Mouse (Mus musculus) hindbrain, postnatal 0 days (tissue): Measurements from ENCODE around the gene Gpd1. TPM values are rescaled to one million over a fixed set of nuclear protein-coding genes. Genes with fewer than 3 reads are reported as not detected.

ENCODE experiments used
- ATAC-seq: fragments of 200-750 bp; cut with Nextera tagmentation; 2 replicates; pipeline ENCODE4 v1.8.0; 2017; ENCODE audit warnings: mild to moderate bottlenecking, moderate TSS enrichment, moderate library complexity
- DNase-seq: peaks from one replicate; pipeline ENCODE4 v3.0.0-alpha.2; 2015; ENCODE audit warnings: low spot score
- H3K27ac ChIP-seq: fragments of 300-500 bp; sonication (generic); 2 replicates; pipeline ENCODE4 v1.5.1; 2014; ENCODE audit warnings: mild to moderate bottlenecking
- H3K27me3 ChIP-seq: fragments of 300-500 bp; sonication (generic); 2 replicates; pipeline ENCODE4 v1.6.1; 2014; ENCODE audit warnings: low read length, mixed read lengths; ENCODE audit not compliant: insufficient read depth
- H3K36me3 ChIP-seq: fragments of 300-500 bp; sonication (generic); 2 replicates; pipeline ENCODE4 v1.6.1; 2014; ENCODE audit warnings: low read length, mixed read lengths; ENCODE audit not compliant: insufficient read depth
- H3K4me1 ChIP-seq: fragments of 300-500 bp; sonication (generic); 2 replicates; pipeline ENCODE4 v1.6.1; 2014; ENCODE audit warnings: antibody characterized with exemption, low read length, mixed read lengths; ENCODE audit not compliant: insufficient read depth
- H3K4me2 ChIP-seq: fragments of 300-500 bp; sonication (generic); 2 replicates; pipeline ENCODE4 v1.6.1; 2014; ENCODE audit warnings: low read depth, mild to moderate bottlenecking, low read length, moderate library complexity, mixed read lengths
- H3K4me3 ChIP-seq: fragments of 300-500 bp; sonication (generic); 2 replicates; pipeline ENCODE4 v1.5.1; 2014; ENCODE audit warnings: low read length
- H3K9ac ChIP-seq: fragments of 300-500 bp; sonication (generic); replicated peaks from 2 replicates; pipeline ENCODE4 v1.6.1; 2014; ENCODE audit warnings: mild to moderate bottlenecking, low read length, moderate library complexity, mixed read lengths
- H3K9me3 ChIP-seq: fragments of 300-500 bp; sonication (generic); 2 replicates; pipeline ENCODE4 v1.6.1; 2016; ENCODE audit warnings: low read length, mixed read lengths
- CTCF ChIP-seq: IDR thresholded peaks from 2 replicates; pipeline ENCODE4 v1.5.1; 2016; ENCODE audit warnings: antibody characterized with exemption, control low read depth, low read depth
- WGBS: fragments of 180-500 bp; shearing (Covaris S2); extraction: QIAGEN DNeasy Blood & Tissue Kit; methylation state at CpG from one replicate; pipeline ENCODE4 v1.1.7; 2014; 5-methylcytosine and 5-hydroxymethylcytosine counted together
- polyA plus RNA-seq: library from polyadenylated mRNA; unstranded; fragments of >200 nt; fragmentation: Nextera tagmentation; extraction: Ambion mirVana; gene quantifications from 2 replicates; pipeline ENCODE4 v1.2.1, GENCODE M21; 2015
- total RNA-seq: library from RNA; depleted of rRNA; stranded (reverse); fragments of >200 nt; gene quantifications from 2 replicates; pipeline ENCODE4 v1.2.3, GENCODE M21; 2014; rRNA removed

Gene Gpd1
- total RNA-seq, result 2.8 and 3.7 TPM in 2 replicates
- polyA plus RNA-seq, result 2.5 TPM in 2 replicates

DNA sequence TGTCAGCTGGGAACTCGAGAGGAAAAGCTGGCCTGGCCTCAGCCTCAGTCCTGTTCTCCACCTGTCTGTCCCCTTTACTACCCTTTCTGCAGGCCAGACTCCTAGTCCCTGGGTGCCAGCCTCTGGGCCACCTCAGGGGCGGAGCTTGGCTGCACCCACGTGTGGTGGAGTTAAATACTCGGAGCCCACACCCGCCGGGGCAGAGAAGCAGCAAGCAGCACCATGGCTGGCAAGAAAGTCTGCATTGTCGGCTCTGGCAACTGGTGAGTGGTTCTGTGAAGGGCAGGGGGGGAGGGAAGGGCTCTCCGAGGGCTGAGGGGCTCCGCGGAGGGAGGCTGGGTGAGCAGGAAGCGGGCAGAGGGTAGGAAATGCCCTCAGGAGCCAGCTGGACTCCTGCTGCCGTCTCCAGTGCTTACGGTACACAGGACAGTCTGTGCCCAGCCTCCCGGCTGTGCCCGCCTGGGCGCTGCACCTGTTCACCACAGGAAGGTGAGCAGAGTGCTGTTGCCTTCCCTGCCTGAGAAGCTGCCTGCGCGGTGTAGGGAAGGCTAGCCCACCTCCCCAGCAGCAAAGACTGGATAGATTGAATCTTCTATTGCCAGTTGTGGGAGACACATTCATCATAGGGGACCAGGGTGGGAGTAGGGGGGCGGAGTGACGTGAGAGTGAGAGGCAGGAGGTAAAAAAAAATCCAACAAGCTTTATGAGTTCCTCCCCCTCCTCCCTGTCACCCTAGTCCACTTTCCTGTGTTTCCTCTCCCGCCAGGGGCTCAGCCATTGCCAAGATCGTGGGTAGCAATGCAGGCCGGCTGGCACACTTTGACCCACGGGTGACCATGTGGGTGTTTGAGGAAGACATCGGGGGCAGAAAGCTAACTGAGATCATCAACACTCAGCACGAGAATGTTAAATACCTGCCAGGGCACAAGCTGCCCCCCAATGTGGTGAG lies at the start of gene Gpd1:
Gene Gpd1, plus strand, starts transcription at position 130 of the 949 bp plus-strand sequence.
- peak within 1 kb of the TSS; percentile 72 for H3K27ac ChIP-seq
- peak within 1 kb of the TSS; percentile 13; the same call in 1 of the 2 replicates for H3K9ac ChIP-seq
- 38% methylated on average over 26 of the region's 26 CpGs for WGBS
- no peaks in the 10 kb centered on the region for H3K27me3 ChIP-seq
- H3K4me2 ChIP-seq, result peak within 1 kb of the TSS; percentile 27
- peaks cover 17% of the 10 kb centered on the region for H3K4me1 ChIP-seq
- DNase-seq (peak; percentile 73), ATAC-seq (peak; percentile 59)
- H3K4me3 ChIP-seq, result no peak within 1 kb of the TSS
- H3K9me3 ChIP-seq, result no peaks in the 10 kb centered on the region
- no peak for TF ChIP-seq CTCF
- H3K36me3 ChIP-seq, result peaks cover 13% of the 10 kb centered on the region

DNA sequence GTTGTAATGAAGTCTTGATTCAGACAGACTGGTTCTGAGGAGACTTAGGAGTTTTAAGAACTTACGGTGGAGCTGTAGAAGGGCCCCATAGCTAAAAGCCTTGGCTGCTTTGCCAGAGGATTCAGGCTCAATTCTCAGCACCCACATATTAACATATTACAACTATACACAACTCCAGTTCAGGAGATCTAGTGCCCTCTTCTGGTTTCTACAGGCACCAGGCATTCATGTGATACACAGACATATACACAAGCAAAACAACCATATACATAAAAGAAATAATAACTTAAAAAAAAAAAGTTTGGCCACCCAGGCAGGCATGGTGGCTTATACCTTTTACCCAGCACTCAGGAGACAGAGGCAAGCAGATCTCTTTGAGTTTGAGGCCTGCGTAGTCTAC lies 49.8 kb upstream of the Gpd1 start:
- no peak overlapping the region for H3K27ac ChIP-seq

DNA sequence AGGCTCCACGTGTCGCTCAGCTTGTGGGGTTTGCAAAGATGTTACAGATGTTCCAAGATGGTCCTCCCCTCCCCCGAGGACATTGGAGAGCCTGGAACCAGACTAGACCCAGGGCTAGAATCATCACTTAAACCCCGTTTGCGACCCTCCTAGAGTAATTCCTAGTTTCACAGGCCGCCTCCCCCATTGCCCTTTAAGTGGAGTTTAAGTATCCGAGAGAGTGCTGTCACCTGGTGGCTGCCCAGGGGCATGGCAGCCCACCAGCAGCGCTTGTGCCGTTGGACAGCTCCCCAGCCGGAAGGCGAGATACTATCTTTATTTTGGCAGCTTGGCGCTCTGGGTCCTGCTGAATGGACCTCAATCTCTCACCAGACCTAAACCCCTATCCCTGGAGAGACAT lies 48.4 kb upstream of the Gpd1 start:
- DNase-seq, result peak; percentile 92
- WGBS, result 2% methylated on average over 12 of the region's 12 CpGs
- TF ChIP-seq CTCF, result peak; percentile 97
- Histone ChIP-seq H3K27ac (0 out of 2 replicates have a peak overlapping the region, but pooled peaks have one; percentile 87), H3K27me3 (no peaks in the 10 kb centered on the region), H3K36me3 (no peaks in the 10 kb centered on the region), H3K9ac (no peak overlapping the region), H3K4me2 (peak overlapping the region; percentile 19), H3K4me3 (no peak overlapping the region), H3K9me3 (no peaks in the 10 kb centered on the region), H3K4me1 (peaks cover 29% of the 10 kb centered on the region)
- 0 out of 2 replicates have a peak, but pooled peaks have one; percentile 19 for ATAC-seq

More for the DNA sequence above, 49.8 kb upstream of the Gpd1 start:
- Histone ChIP-seq H3K9ac (no peak overlapping the region), H3K4me1 (peaks cover 26% of the 10 kb centered on the region), H3K4me2 (no peak overlapping the region), H3K27me3 (no peaks in the 10 kb centered on the region), H3K4me3 (no peak overlapping the region), H3K36me3 (no peaks in the 10 kb centered on the region), H3K9me3 (no peaks in the 10 kb centered on the region)
- ATAC-seq (no peak), DNase-seq (no peak)
- 98% methylated on average over 2 of the region's 2 CpGs for WGBS
- peak; percentile 6; the same call in 1 of the 2 replicates for TF ChIP-seq CTCF

DNA sequence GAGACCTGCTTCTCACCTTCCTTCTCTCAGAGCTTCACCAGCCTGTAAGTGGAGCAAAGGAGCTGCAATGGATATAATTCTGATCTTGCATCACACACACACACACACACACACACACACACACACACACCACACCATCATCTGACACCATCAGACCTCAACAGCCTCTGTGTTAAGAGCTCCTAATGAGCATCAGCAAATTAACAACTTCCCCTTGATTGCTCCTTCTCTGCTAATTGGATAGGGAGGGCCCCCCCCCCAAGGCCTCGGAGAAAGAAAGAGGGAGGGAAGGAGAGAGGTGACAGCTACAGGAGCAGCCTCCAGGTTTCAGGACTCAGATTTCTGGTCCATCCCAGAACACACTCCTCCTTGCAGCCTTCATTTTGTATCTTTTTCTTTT lies 47.9 kb upstream of the Gpd1 start:
- Histone ChIP-seq H3K4me2 (peak overlapping the region; percentile 80), H3K4me1 (peaks cover 24% of the 10 kb centered on the region), H3K9me3 (no peaks in the 10 kb centered on the region), H3K27me3 (no peaks in the 10 kb centered on the region), H3K4me3 (no peak overlapping the region), H3K27ac (peak overlapping the region; percentile 87; the same call in 1 of the 2 replicates), H3K36me3 (no peaks in the 10 kb centered on the region), H3K9ac (no peak overlapping the region)
- WGBS, result 0% methylated on average over 1 of the region's 1 CpGs
- DNase-seq (no peak), ATAC-seq (no peak)
- no peak for TF ChIP-seq CTCF

DNA sequence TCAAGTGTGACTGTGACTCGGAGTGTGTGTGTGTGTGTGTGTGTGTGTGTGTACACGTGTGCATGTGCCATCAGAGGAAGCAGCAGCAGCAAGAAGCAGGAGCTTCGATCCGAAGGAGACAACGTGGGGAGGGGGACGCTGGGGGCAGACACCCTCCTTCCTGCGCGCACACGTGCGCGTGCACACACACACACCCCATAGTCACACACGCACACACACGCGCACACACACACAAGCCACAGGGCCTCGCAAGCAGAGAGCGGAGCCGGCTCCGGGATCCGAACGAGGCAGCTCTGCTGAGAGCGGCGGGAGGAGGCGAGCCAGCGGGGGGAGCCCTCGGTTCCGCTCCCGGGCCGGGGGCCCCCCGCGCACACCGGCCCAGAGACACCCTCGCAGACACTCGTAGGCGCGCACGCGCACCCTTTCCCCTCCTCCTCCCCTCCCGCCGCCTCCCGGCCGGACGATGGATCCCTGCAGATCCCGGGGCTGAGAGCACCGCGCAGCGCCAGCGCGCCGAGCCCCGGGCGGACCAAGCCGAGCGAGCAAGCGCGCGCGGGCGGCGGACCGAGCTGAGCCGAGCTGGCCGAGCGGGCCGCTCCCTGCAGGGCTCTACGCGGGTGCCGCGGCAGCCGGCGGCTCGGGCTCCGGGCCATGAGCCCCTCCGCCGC lies 47.0 kb upstream of the Gpd1 start, which contains the start of gene Asic1:
Gene Asic1, plus strand, starts transcription at position 215 of the 668 bp plus-strand sequence.
- DNase-seq (peak; percentile 79), ATAC-seq (peak; percentile 68)
- Histone ChIP-seq H3K4me2 (peak within 1 kb of the TSS; percentile 80), H3K27me3 (no peaks in the 10 kb centered on the region), H3K4me3 (peak within 1 kb of the TSS; percentile 78), H3K36me3 (no peaks in the 10 kb centered on the region), H3K9ac (peak within 1 kb of the TSS; percentile 97), H3K27ac (peak within 1 kb of the TSS; percentile 87), H3K9me3 (no peaks in the 10 kb centered on the region), H3K4me1 (peaks cover 28% of the 10 kb centered on the region)
- WGBS, result 1% methylated on average over 64 of the region's 74 CpGs
- TF ChIP-seq CTCF, result no peak

DNA sequence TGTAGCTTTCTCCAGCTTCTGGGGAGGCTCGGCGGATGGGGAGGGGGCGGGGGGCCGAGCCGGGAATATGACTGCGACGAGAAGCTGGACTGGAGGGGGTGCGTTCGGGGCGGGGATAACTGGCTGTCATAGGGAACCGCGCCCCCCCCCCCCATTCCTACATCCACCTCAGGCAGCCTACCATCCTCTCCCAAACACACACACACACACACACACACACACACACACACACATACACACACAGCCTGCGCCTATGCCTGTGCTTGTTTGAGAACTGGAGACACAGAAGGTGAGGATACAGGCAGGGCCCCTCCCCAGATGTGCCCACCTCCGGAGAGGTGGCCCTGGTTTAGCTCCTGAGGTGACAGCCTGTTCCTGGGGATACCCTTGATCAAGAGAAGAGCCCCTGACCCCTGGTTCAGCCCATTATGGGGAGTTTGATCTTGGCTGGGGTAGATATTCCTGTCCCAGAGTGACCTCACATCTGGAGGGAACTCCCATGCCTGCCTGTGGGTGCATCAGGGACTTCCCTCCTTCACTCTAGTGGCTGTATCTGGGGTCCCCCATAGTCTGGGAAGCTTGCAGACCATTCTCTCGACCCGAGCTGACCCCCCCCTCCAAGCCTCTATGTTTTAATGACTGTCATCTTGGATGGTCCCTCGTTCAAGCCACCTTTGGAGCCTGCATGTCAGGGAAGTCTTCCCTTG lies 46.2 kb upstream of the Gpd1 start:
- Histone ChIP-seq H3K27me3 (no peaks in the 10 kb centered on the region), H3K4me2 (peak overlapping the region; percentile 80), H3K36me3 (no peaks in the 10 kb centered on the region), H3K9ac (peak overlapping the region; percentile 97), H3K27ac (peak overlapping the region; percentile 87), H3K4me1 (peaks cover 32% of the 10 kb centered on the region), H3K9me3 (no peaks in the 10 kb centered on the region), H3K4me3 (peak overlapping the region; percentile 78)
- 11% methylated on average over 17 of the region's 17 CpGs for WGBS
- ATAC-seq (peak; percentile 44; the same call in 1 of the 2 replicates), DNase-seq (peak; percentile 51)
- no peak for TF ChIP-seq CTCF
